ENCODE assay signal across 8 mouse cellular contexts in genomic region chr14:115371131-115371530, GRCm38 (mm10).
DNase-seq lines count a peak whose midpoint lies in the region; ATAC-seq and TF ChIP-seq lines count a peak whose summit lies in the region.

No protein-coding gene starts in this region.

- TF ChIP-seq CTCF in cerebellum, adult 2 months (IDR thresholded peaks at IDR 0.05; ENCODE audit: borderline replicate concordance, insufficient read depth, low read depth, low read length), result no peak

- no peak overlapping the region for H3K9ac ChIP-seq in limb, embryonic 11.5 days (ENCODE audit: low read length)

- WGBS in limb, embryonic 11.5 days, result 24% methylated on average over 1 of the region's 1 CpGs
- 19% methylated on average over 1 of the region's 1 CpGs for WGBS in limb, embryonic 10.5 days
- WGBS in cerebellum, adult 2 months, result 21% methylated on average over 1 of the region's 1 CpGs

- H3K4me2 ChIP-seq in limb, embryonic 11.5 days (ENCODE audit: low read depth, severe bottlenecking), result no peak overlapping the region

- H3K36me3 ChIP-seq in limb, embryonic 11.5 days (ENCODE audit: control insufficient read depth, insufficient read depth, low read length), result no peaks in the 10 kb centered on the region
- no peaks in the 10 kb centered on the region for H3K36me3 ChIP-seq in limb, embryonic 10.5 days

- DNase-seq in embryo, embryonic 10 days (ENCODE audit: low spot score), result peak; percentile 43
- DNase-seq in embryo, embryonic 9.5 days (ENCODE audit: extremely low spot score), result no peak
- peak; percentile 37 for DNase-seq in limb, embryonic 11.5 days (ENCODE audit: low spot score)
- DNase-seq in limb, embryonic 10.5 days (ENCODE audit: low spot score), result no peak
- peak; percentile 58 for DNase-seq in adrenal gland, postnatal 10 days
- DNase-seq in lung, postnatal 10 days, result peak; percentile 19
- DNase-seq in adipocyte (ENCODE audit: low spot score), result no peak
- no peak for DNase-seq in cerebellum, adult 2 months

- no peak for TF ChIP-seq POLR2A in cerebellum, adult 2 months (IDR thresholded peaks at IDR 0.05; ENCODE audit: borderline replicate concordance, insufficient read depth, low read length)

- no peak overlapping the region for H3K27ac ChIP-seq in limb, embryonic 11.5 days (replicated peaks; ENCODE audit: low read depth, low read length)
- H3K27ac ChIP-seq in limb, embryonic 10.5 days, result no peak overlapping the region
- H3K27ac ChIP-seq in cerebellum, adult 2 months (ENCODE audit: insufficient read depth, low read length), result no peak overlapping the region

- no peak overlapping the region for H3K4me3 ChIP-seq in limb, embryonic 11.5 days (ENCODE audit: low read depth, low read length)
- H3K4me3 ChIP-seq in limb, embryonic 10.5 days, result no peak overlapping the region
- H3K4me3 ChIP-seq in cerebellum, adult 2 months (replicated peaks; ENCODE audit: insufficient read depth, low read depth, low read length), result no peak overlapping the region

- H3K4me1 ChIP-seq in limb, embryonic 11.5 days (ENCODE audit: control insufficient read depth, insufficient read depth, low read length), result no peaks in the 10 kb centered on the region
- H3K4me1 ChIP-seq in limb, embryonic 10.5 days, result no peaks in the 10 kb centered on the region
- H3K4me1 ChIP-seq in cerebellum, adult 2 months (ENCODE audit: control insufficient read depth, insufficient read depth, low read length), result no peaks in the 10 kb centered on the region

- no peaks in the 10 kb centered on the region for H3K9me3 ChIP-seq in limb, embryonic 11.5 days (ENCODE audit: control insufficient read depth, low read length)
- H3K9me3 ChIP-seq in limb, embryonic 10.5 days (replicated peaks), result no peaks in the 10 kb centered on the region

- ATAC-seq in limb, embryonic 11.5 days (ENCODE audit: insufficient number of reproducible peaks, low FRiP score, low TSS enrichment, low read depth), result no peak

- no peaks in the 10 kb centered on the region for H3K27me3 ChIP-seq in limb, embryonic 11.5 days (ENCODE audit: control insufficient read depth, insufficient read depth, low read length)
- H3K27me3 ChIP-seq in limb, embryonic 10.5 days (ENCODE audit: low read depth, poor library complexity, severe bottlenecking), result no peaks in the 10 kb centered on the region
- H3K27me3 ChIP-seq in cerebellum, adult 2 months (ENCODE audit: control insufficient read depth, insufficient read depth, low read length), result no peaks in the 10 kb centered on the region

Comparison
In these comparisons a context has a peak if more than half of its experiments do, and no peak if none do; other contexts are left out.
1. DNase-seq: peak in embryo, embryonic 10 days (single experiment), limb, embryonic 11.5 days (single experiment), adrenal gland, postnatal 10 days (single experiment) and lung, postnatal 10 days (single experiment); none in embryo, embryonic 9.5 days (single experiment), limb, embryonic 10.5 days (single experiment), adipocyte (single experiment) and cerebellum, adult 2 months (0 of 2).